Mouse (Mus musculus): ENCODE measurements at regions not wholly inside any gene's neighbourhood (a gene's known extent, or its start where the extent isn't known, plus 50 kb on each side); places are given as distances from the start of the nearest gene placed in this dataset.

- no peak for ATAC-seq (ENCODE audit: extremely low read depth, insufficient number of reproducible peaks, low FRiP score, poor library complexity, severe bottlenecking)
- DNase-seq (ENCODE audit: low spot score) = no peak
- no peak overlapping the region for H3K4me3 ChIP-seq (ENCODE audit: low read depth, low read length)
- no peaks in the 10 kb centered on the region for H3K27me3 ChIP-seq (ENCODE audit: insufficient read depth, low read length)
- no peaks in the 10 kb centered on the region for H3K4me1 ChIP-seq (ENCODE audit: insufficient read depth, low read depth, low read length)
- no peaks in the 10 kb centered on the region for H3K36me3 ChIP-seq (replicated peaks)
- H3K9me3 ChIP-seq (replicated peaks) = peaks cover 42% of the 10 kb centered on the region
- TF ChIP-seq GATA1 (IDR thresholded peaks at IDR 0.05; ENCODE audit: borderline replicate concordance, low read length) = no peak
- TF ChIP-seq TAL1 (conservative IDR thresholded peaks at IDR 0.05; ENCODE audit: low read depth, low read length) = no peak
- no peak for TF ChIP-seq GATA2 (IDR thresholded peaks at IDR 0.05; ENCODE audit: borderline replicate concordance, low read depth, low read length)
- no peak for TF ChIP-seq CTCF (IDR thresholded peaks at IDR 0.05; ENCODE audit: low read depth, low read length)
- TF ChIP-seq POLR2AphosphoS5 (IDR thresholded peaks at IDR 0.05; ENCODE audit: insufficient replicate concordance, low read depth, low read length) = no peak
These were observed 51.0 kb upstream of the Pkdcc start for GRCm38 (mm10) chr17:83163952-83164560.

DNA sequence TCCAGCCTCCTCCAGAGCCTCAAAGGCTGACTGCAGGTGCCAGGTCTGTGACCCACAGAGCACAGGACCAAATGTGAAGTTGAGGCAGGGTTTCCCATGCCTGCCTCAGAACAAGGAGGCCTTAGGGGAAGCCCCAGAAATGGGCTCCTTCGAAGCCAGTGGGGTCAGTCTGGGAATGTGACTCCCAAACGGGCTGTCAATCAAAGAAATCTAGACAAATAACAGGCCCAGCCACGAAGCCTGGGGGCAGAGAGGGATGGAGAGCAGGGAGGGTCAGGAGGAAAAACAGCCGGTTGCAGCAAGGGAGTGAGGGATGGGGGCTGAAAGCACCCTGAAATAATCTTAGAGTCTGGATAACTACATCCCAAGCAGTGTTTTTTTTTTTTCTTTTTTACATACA is 50.4 kb upstream of the Pkdcc start:
- ATAC-seq (ENCODE audit: extremely low read depth, insufficient number of reproducible peaks, low FRiP score, poor library complexity, severe bottlenecking) (no peak), DNase-seq (ENCODE audit: low spot score) (no peak)
- Histone ChIP-seq H3K4me1 (ENCODE audit: insufficient read depth, low read depth, low read length) (no peaks in the 10 kb centered on the region), H3K36me3 (replicated peaks) (no peaks in the 10 kb centered on the region), H3K27me3 (ENCODE audit: insufficient read depth, low read length) (no peaks in the 10 kb centered on the region), H3K4me3 (ENCODE audit: low read depth, low read length) (no peak overlapping the region), H3K9me3 (replicated peaks) (peaks cover 38% of the 10 kb centered on the region)
- TF ChIP-seq GATA2 (IDR thresholded peaks at IDR 0.05; ENCODE audit: borderline replicate concordance, low read depth, low read length) (no peak), TAL1 (conservative IDR thresholded peaks at IDR 0.05; ENCODE audit: low read depth, low read length) (no peak), POLR2AphosphoS5 (IDR thresholded peaks at IDR 0.05; ENCODE audit: insufficient replicate concordance, low read depth, low read length) (no peak), GATA1 (IDR thresholded peaks at IDR 0.05; ENCODE audit: borderline replicate concordance, low read length) (no peak), CTCF (IDR thresholded peaks at IDR 0.05; ENCODE audit: low read depth, low read length) (no peak)

DNA sequence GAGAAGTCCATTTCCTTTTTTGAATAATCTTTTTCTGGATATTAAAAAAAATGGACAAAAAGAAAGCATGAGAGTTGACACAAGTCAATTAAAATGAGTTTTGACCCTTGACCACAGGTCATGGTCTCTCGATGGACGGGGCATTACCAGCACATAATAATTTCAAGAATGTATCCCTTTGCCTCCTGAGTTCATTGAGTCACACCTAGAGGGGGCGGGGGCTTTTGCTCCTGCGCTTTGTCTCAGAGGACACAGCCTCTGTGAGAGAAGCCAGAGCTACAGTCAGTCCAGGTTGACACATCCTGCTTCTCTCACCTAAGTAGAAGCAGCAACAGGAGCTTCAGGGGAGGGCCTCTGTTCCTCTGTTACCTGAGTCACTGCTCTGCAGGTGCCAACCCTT is 50.0 kb upstream of the Pkdcc start:
- DNase-seq (ENCODE audit: low spot score) (no peak), ATAC-seq (ENCODE audit: extremely low read depth, insufficient number of reproducible peaks, low FRiP score, poor library complexity, severe bottlenecking) (no peak)
- H3K4me1 ChIP-seq (ENCODE audit: insufficient read depth, low read depth, low read length) = no peaks in the 10 kb centered on the region
- TF ChIP-seq TAL1 (conservative IDR thresholded peaks at IDR 0.05; ENCODE audit: low read depth, low read length) (no peak), CTCF (IDR thresholded peaks at IDR 0.05; ENCODE audit: low read depth, low read length) (no peak), GATA2 (IDR thresholded peaks at IDR 0.05; ENCODE audit: borderline replicate concordance, low read depth, low read length) (no peak), GATA1 (IDR thresholded peaks at IDR 0.05; ENCODE audit: borderline replicate concordance, low read length) (no peak), POLR2AphosphoS5 (IDR thresholded peaks at IDR 0.05; ENCODE audit: insufficient replicate concordance, low read depth, low read length) (no peak)
- no peak overlapping the region for H3K4me3 ChIP-seq (ENCODE audit: low read depth, low read length)
- peaks cover 38% of the 10 kb centered on the region for H3K9me3 ChIP-seq (replicated peaks)
- no peaks in the 10 kb centered on the region for H3K27me3 ChIP-seq (ENCODE audit: insufficient read depth, low read length)
- H3K36me3 ChIP-seq (replicated peaks) = no peaks in the 10 kb centered on the region
